Mouse (Mus musculus): Measurements from ENCODE around the gene Cmah. TPM values are rescaled to one million over a fixed set of nuclear protein-coding genes. Genes with fewer than 3 reads are reported as not detected.

Gene Cmah
- polyA plus RNA-seq, 1 experiment = 0.34 TPM

DNA sequence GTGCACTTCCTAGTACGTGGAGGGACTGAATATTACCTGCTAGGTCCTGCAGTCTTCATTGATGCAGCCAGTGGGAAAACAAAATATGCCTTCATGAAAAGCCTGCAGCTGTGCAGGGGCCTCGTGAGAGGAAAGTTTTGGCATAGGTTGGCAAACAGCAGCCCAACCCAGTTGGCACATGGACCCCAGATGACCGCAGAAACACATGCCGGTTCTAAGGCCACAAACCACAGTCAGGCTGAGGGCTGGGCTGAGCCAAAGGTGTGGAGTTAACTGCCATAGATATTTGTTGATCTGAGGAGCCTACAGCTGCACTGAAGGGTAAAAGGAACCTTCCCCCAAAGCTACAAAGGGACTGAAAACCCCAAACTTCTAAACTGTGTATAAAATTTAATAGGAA lies 14.9 kb downstream of the Cmah start:
- Histone ChIP-seq H3K79me2 (ENCODE audit: control insufficient read depth, insufficient read depth) (no peaks in the 10 kb centered on the region), H3K4me2 (ENCODE audit: low read depth) (no peak overlapping the region), H3ac (ENCODE audit: control insufficient read depth, insufficient read length) (no peak overlapping the region), H3K36me3 (ENCODE audit: control insufficient read depth, insufficient read depth) (no peaks in the 10 kb centered on the region), H3K4me3 (no peak overlapping the region), H3K27me3 (ENCODE audit: control insufficient read depth, insufficient read depth, insufficient read length) (no peaks in the 10 kb centered on the region)
- no peak for TF ChIP-seq SRF (IDR thresholded peaks at IDR 0.05; ENCODE audit: control insufficient read depth, insufficient read length, low read depth)
- TF ChIP-seq E2F4 (IDR thresholded peaks at IDR 0.05; ENCODE audit: insufficient read depth) = no peak
- TF ChIP-seq MAX (IDR thresholded peaks at IDR 0.05; ENCODE audit: low read depth) = no peak
- TF ChIP-seq TCF12 (IDR thresholded peaks at IDR 0.05; ENCODE audit: insufficient read depth, poor library complexity, severe bottlenecking) = peak; percentile 47
- TF ChIP-seq TCF3 (IDR thresholded peaks at IDR 0.05; ENCODE audit: insufficient read length, low read depth) = peak; percentile 35
- TF ChIP-seq MYOD1 (IDR thresholded peaks at IDR 0.05; ENCODE audit: control insufficient read depth in 1 of 3, insufficient read length in 2 of 3, low read depth in 2 of 3) = peak in 2 of 3 experiments; percentile 64 to 75
- no peak for TF ChIP-seq POLR2AphosphoS2 (IDR thresholded peaks at IDR 0.05; ENCODE audit: insufficient read length, low read depth)
- TF ChIP-seq CEBPB (IDR thresholded peaks at IDR 0.05; ENCODE audit: insufficient read depth, poor library complexity, severe bottlenecking) = no peak
- TF ChIP-seq USF1 (IDR thresholded peaks at IDR 0.05; ENCODE audit: low read depth) = no peak
- peak; percentile 47 to 94 (median 61) for TF ChIP-seq MYOG (IDR thresholded peaks at IDR 0.05; ENCODE audit: control insufficient read depth in 1 of 3, insufficient read depth in 1 of 3, insufficient read length in 2 of 3, low read depth in 2 of 3)
- TF ChIP-seq REST (IDR thresholded peaks at IDR 0.05; ENCODE audit: insufficient read depth, insufficient read length) = no peak
- TF ChIP-seq POLR2A (IDR thresholded peaks at IDR 0.05; ENCODE audit: insufficient read length, low read depth) = no peak

GRCm38 (mm10) chr13:24353004-24353403 lies 25.8 kb downstream of the Cmah start:
- no peak overlapping the region for H3K4me3 ChIP-seq
- no peak overlapping the region for H3ac ChIP-seq (ENCODE audit: control insufficient read depth, insufficient read length)
- TF ChIP-seq MYOD1 (IDR thresholded peaks at IDR 0.05; ENCODE audit: control insufficient read depth in 1 of 3, insufficient read length in 2 of 3, low read depth in 2 of 3) (no peak), E2F4 (IDR thresholded peaks at IDR 0.05; ENCODE audit: insufficient read depth) (no peak), USF1 (IDR thresholded peaks at IDR 0.05; ENCODE audit: low read depth) (no peak), POLR2AphosphoS2 (IDR thresholded peaks at IDR 0.05; ENCODE audit: insufficient read length, low read depth) (no peak), TCF3 (IDR thresholded peaks at IDR 0.05; ENCODE audit: insufficient read length, low read depth) (no peak), TCF12 (IDR thresholded peaks at IDR 0.05; ENCODE audit: insufficient read depth, poor library complexity, severe bottlenecking) (no peak), REST (IDR thresholded peaks at IDR 0.05; ENCODE audit: insufficient read depth, insufficient read length) (no peak), POLR2A (IDR thresholded peaks at IDR 0.05; ENCODE audit: insufficient read length, low read depth) (no peak)
- H3K4me2 ChIP-seq (ENCODE audit: low read depth) = no peak overlapping the region
- no peaks in the 10 kb centered on the region for H3K79me2 ChIP-seq (ENCODE audit: control insufficient read depth, insufficient read depth)
- no peaks in the 10 kb centered on the region for H3K27me3 ChIP-seq (ENCODE audit: control insufficient read depth, insufficient read depth, insufficient read length)
- no peaks in the 10 kb centered on the region for H3K36me3 ChIP-seq (ENCODE audit: control insufficient read depth, insufficient read depth)

GRCm38 (mm10) chr13:24354751-24355150 lies 27.5 kb downstream of the Cmah start:
- H3K79me2 ChIP-seq (ENCODE audit: control insufficient read depth, insufficient read depth) = no peaks in the 10 kb centered on the region
- no peak overlapping the region for H3ac ChIP-seq (ENCODE audit: control insufficient read depth, insufficient read length)
- no peaks in the 10 kb centered on the region for H3K27me3 ChIP-seq (ENCODE audit: control insufficient read depth, insufficient read depth, insufficient read length)
- H3K4me3 ChIP-seq = no peak overlapping the region
- H3K4me2 ChIP-seq (ENCODE audit: low read depth) = no peak overlapping the region
- no peak for TF ChIP-seq TCF12 (IDR thresholded peaks at IDR 0.05; ENCODE audit: insufficient read depth, poor library complexity, severe bottlenecking)
- no peak for TF ChIP-seq TCF3 (IDR thresholded peaks at IDR 0.05; ENCODE audit: insufficient read length, low read depth)
- no peak for TF ChIP-seq MYOD1 (IDR thresholded peaks at IDR 0.05; ENCODE audit: control insufficient read depth in 1 of 3, insufficient read length in 2 of 3, low read depth in 2 of 3)
- TF ChIP-seq REST (IDR thresholded peaks at IDR 0.05; ENCODE audit: insufficient read depth, insufficient read length) = no peak
- TF ChIP-seq SRF (IDR thresholded peaks at IDR 0.05; ENCODE audit: control insufficient read depth, insufficient read length, low read depth) = no peak
- no peak for TF ChIP-seq CEBPB (IDR thresholded peaks at IDR 0.05; ENCODE audit: insufficient read depth, poor library complexity, severe bottlenecking)
- no peak for TF ChIP-seq POLR2A (IDR thresholded peaks at IDR 0.05; ENCODE audit: insufficient read length, low read depth)
- TF ChIP-seq POLR2AphosphoS2 (IDR thresholded peaks at IDR 0.05; ENCODE audit: insufficient read length, low read depth) = no peak
- TF ChIP-seq MYOG (IDR thresholded peaks at IDR 0.05; ENCODE audit: control insufficient read depth in 1 of 3, insufficient read depth in 1 of 3, insufficient read length in 2 of 3, low read depth in 2 of 3) = no peak
- no peak for TF ChIP-seq MAX (IDR thresholded peaks at IDR 0.05; ENCODE audit: low read depth)
- TF ChIP-seq E2F4 (IDR thresholded peaks at IDR 0.05; ENCODE audit: insufficient read depth) = no peak
- TF ChIP-seq USF1 (IDR thresholded peaks at IDR 0.05; ENCODE audit: low read depth) = no peak
- no peaks in the 10 kb centered on the region for H3K36me3 ChIP-seq (ENCODE audit: control insufficient read depth, insufficient read depth)

DNA sequence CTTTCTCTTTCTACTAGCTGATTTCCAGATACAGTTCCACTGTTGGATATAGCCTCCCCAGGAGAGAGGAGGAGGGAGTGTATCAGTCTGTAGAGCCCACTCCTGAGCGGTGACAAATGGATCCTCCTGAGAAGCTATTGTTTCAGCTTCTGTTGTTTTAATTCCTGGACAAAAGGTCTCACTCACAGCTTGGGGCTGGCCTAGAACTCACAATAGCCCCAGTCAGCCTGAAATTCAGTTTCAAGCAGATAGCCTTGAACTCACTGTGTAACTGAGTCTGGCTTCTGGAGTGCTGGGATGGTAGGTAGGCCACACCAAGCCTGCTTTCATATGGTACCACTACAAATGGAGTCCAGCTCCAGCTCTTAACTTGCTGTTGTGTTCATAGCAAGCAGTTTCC lies 32.0 kb downstream of the Cmah start:
- Histone ChIP-seq H3K79me2 (ENCODE audit: control insufficient read depth, insufficient read depth) (no peaks in the 10 kb centered on the region), H3K27me3 (ENCODE audit: control insufficient read depth, insufficient read depth, insufficient read length) (no peaks in the 10 kb centered on the region), H3K4me3 (no peak overlapping the region), H3K36me3 (ENCODE audit: control insufficient read depth, insufficient read depth) (no peaks in the 10 kb centered on the region), H3K4me2 (ENCODE audit: low read depth) (no peak overlapping the region), H3ac (ENCODE audit: control insufficient read depth, insufficient read length) (no peak overlapping the region)
- TF ChIP-seq E2F4 (IDR thresholded peaks at IDR 0.05; ENCODE audit: insufficient read depth) = no peak
- no peak for TF ChIP-seq CEBPB (IDR thresholded peaks at IDR 0.05; ENCODE audit: insufficient read depth, poor library complexity, severe bottlenecking)

GRCm38 (mm10) chr13:24365191-24365590 lies 38.0 kb downstream of the Cmah start:
- Histone ChIP-seq H3K36me3 (ENCODE audit: control insufficient read depth, insufficient read depth) (no peaks in the 10 kb centered on the region), H3K27me3 (ENCODE audit: control insufficient read depth, insufficient read depth, insufficient read length) (no peaks in the 10 kb centered on the region), H3K79me2 (ENCODE audit: control insufficient read depth, insufficient read depth) (no peaks in the 10 kb centered on the region), H3ac (ENCODE audit: control insufficient read depth, insufficient read length) (no peak overlapping the region), H3K4me2 (ENCODE audit: low read depth) (no peak overlapping the region), H3K4me3 (no peak overlapping the region)
- TF ChIP-seq POLR2AphosphoS2 (IDR thresholded peaks at IDR 0.05; ENCODE audit: insufficient read length, low read depth) (no peak), TCF3 (IDR thresholded peaks at IDR 0.05; ENCODE audit: insufficient read length, low read depth) (no peak), SRF (IDR thresholded peaks at IDR 0.05; ENCODE audit: control insufficient read depth, insufficient read length, low read depth) (no peak), MYOD1 (IDR thresholded peaks at IDR 0.05; ENCODE audit: control insufficient read depth in 1 of 3, insufficient read length in 2 of 3, low read depth in 2 of 3) (no peak)

Measured in myocyte (in vitro differentiated cells).